Mouse (Mus musculus) thymus, postnatal 4 days (tissue): ENCODE data around the gene Fkbp1b.
A peak's percentile ranks its signal among the peaks of the same experiment; 100 is the strongest.
"Not testable (repeated sequence)": the region's sequence is repeated elsewhere in the genome, so short reads cannot be mapped to it uniquely, and the experiment has no call there.

ENCODE experiments used
- DNase-seq: peaks from one replicate; pipeline ENCODE4 v3.0.0; 2021

Gene Fkbp1b

DNA sequence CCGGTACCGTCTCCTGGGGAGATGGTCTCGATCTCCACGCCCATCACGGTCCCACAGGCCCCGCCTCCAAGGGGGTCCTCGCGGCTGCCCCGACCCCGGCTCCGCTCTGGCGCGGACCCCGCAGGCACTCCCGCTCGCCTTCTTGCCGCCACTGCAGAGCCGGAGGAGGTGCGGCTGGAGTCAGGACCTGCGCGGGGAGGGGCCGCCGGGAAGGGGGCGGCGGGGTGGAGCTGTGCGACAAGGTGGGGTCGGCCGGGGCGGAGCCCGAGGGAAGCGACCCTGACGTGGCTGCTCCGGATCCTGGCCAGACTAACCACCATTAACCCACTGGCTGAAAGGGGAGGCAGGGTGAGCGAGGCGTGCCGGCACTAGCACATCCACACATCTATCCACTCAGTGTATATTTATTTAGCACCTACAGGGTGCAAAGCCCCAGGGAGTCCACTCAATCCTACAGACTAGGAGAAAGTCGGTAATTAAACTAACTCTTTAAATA lies at the start of gene Fkbp1b:
TSS of gene Fkbp1b (minus strand) at position 200 of the 496 bp plus-strand sequence.
- DNase-seq, result peak; percentile 69

GRCm38 (mm10) chr12:4889891-4890290 lies 48.5 kb upstream of the Fkbp1b start:
- no peak for DNase-seq

- DNase-seq, result no peak
These were observed 47.9 kb upstream of the Fkbp1b start for GRCm38 (mm10) chr12:4889251-4889650.

GRCm38 (mm10) chr12:4888739-4889138 lies 47.3 kb upstream of the Fkbp1b start:
- no peak for DNase-seq

- not testable (repeated sequence) for DNase-seq
These were observed 45.2 kb upstream of the Fkbp1b start for GRCm38 (mm10) chr12:4886581-4886980.

DNA sequence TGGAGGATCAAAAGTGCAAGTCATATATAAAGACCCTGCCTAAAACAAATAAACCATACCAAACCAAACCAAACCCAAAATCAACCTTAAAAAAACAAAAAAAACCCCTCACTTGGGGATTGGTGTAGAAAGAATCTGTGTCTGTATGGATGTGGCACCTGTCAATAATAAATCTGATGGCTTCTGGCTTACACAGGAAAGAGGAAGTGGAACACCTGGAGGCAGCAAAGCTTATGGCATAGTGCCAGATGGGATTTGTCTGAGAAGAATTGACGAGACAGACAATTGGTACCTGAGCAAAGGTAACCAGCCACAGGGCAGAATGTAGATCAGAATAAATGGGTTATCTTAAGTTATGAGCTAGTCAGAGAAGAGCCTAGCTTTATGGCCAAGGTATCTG lies 43.7 kb upstream of the Fkbp1b start:
- no peak for DNase-seq

DNA sequence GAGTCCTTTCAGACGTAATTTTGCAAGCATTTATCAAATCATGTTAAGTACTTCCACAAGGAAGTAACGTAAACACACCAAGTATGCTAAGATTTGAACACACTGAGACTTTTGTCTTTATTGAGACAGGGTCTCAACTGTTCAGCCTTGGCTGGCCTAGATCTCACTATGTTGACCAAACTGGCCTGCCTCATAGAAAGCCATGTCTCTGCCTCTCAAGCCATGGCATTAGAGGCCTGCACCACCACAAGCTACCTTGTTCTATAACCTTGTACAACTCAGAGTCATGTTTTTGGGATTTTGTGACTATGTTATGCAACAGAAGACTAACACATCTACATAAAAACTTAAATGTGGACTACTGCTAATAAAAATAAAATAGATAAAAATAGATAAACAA lies 40.7 kb upstream of the Fkbp1b start:
- DNase-seq, result no peak

GRCm38 (mm10) chr12:4879048-4879447 lies 37.7 kb upstream of the Fkbp1b start:
- peak; percentile 53 for DNase-seq

GRCm38 (mm10) chr12:4878296-4878783 lies 36.9 kb upstream of the Fkbp1b start:
- DNase-seq, result no peak

DNA sequence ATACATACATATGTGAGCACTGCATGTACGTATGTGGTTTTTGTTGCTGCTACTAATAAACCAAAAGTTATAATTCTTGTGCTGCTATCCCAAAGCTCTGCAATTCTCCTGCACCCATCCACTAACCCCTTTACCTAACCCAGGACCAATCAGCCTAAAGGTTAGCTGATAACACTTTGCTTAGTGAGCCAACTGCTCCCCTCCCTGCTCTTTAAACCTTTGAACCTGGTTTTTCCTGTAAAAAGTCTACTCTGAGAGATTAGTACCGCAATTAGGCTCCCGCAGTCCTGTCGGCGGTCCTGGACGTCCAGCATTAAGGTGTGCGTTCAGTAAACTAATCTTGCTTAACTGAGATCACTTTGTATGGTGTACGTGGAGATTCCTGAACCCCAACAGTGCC lies 34.2 kb upstream of the Fkbp1b start:
- DNase-seq, result no peak

GRCm38 (mm10) chr12:4874161-4874927 lies 33.0 kb upstream of the Fkbp1b start, which contains the start of gene Mfsd2b:
Gene Mfsd2b (minus strand): TSS chr12:4874359.
- peak; percentile 85 for DNase-seq

- DNase-seq, result no peak
These were observed 32.1 kb upstream of the Fkbp1b start for GRCm38 (mm10) chr12:4873531-4873930.

DNA sequence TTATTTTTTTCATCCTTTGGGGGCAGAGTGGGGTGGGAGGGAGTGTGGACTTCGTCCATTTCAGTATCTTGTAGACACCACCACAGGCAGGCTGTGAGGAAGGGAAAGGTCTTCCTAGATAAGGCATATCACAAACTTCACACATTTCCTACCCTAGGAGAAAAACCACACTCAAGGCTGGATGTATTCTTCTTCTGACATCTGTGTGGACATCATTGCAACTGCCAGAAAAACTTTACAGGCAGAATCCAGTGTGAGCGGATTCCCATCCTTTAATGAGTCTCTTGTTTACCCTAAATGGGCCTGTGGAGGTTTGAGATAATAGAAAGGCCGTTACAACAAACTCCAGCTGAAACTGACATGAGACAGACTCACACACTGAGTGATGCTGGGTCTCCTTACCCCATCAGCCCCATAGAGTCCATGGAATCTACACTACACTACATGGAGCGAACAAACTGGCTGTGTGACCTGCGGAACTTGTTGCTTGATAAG lies 31.6 kb upstream of the Fkbp1b start:
- no peak for DNase-seq

DNA sequence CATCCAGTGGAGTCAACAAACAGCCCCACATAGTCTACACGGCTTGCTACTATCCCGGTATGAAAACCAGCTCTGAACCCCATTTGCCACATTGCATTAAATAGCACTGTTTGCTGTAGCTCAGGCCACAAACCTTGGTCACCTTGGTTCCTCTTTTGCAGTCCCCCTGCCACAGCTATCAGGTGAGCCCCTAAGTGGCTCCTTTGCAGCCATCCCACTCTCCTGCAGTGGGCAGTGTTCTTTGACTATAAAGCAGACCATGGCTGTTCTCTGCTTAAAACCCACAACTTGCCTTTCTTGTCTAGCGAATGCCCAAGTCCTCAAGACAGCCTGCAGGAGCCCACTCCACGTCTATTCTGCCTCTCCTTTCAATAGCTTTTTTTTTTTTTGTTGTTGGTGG lies 30.9 kb upstream of the Fkbp1b start:
- no peak for DNase-seq

- DNase-seq, result no peak
These were observed 29.9 kb upstream of the Fkbp1b start for GRCm38 (mm10) chr12:4871260-4871659.

- no peak for DNase-seq
These were observed 27.5 kb upstream of the Fkbp1b start for GRCm38 (mm10) chr12:4868924-4869323.

- no peak for DNase-seq
These were observed 22.9 kb upstream of the Fkbp1b start for GRCm38 (mm10) chr12:4864338-4864690.

DNA sequence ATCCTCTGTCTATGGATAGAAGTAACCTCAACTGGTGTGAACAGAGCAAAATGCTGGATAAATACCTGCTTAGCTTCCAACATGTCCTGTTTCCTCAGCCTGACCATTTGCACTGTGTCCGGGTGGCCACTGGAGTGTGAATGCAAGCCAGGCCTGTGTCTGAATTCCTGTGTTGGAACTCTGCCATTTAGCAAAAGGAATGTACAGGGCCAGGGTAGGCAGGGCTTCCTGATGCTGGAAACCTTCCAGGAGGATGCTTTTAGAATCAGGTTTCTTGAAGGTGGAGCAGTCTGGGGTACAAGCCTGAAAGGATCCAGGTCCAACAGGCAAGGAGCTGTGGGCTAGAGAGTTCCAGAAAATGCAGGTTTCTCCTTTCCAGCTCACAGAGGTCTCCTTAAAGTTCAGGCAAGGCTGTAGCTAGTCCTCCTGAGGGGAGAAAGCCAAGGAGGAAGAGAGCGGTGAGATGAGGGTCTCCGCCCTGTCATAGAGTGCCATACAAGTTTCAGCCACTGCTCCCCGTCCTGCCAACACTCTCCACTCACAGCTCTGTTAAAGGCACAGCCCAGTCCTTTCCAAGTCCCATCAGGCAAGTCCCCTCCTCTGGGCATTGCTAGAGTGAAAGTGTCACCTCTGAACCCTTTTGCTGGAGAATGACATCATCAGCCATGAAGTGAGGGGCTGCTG lies 22.4 kb upstream of the Fkbp1b start:
- DNase-seq, result no peak

- peak; percentile 45 for DNase-seq
These were observed 21.3 kb upstream of the Fkbp1b start for GRCm38 (mm10) chr12:4862672-4863071.

DNA sequence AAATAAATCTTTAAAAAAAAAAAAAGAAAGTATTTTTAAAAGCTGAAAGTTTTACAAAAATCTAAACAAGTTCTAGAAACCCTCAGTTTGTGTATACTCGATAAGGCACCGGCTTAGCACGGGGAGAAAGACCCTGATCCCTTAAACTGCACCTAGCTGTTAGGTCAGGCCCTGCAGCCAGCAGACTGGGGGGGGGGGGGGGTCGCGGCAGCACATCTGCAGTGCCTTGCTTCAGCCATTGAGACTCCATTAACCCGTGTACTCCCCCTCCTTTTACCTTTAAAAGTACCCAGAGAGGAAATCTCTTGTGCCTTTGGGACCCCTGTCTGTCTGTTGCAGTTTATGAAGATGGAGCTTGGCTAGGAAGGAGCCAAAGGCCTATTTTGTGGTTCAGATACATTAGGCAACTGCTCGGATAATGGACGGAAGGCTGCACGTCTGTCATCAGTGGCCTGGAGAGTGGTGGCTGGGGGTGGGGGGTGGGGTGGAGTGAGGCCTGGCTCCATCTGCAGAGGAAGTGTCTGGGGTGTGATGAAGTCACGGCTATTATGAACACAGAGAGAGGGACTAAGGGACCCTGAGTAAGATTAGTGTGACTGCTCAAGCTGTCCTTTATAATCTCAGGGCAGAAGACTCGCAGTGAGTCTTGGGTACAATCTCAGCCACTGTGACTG lies 18.0 kb upstream of the Fkbp1b start:
- DNase-seq, result no peak

DNA sequence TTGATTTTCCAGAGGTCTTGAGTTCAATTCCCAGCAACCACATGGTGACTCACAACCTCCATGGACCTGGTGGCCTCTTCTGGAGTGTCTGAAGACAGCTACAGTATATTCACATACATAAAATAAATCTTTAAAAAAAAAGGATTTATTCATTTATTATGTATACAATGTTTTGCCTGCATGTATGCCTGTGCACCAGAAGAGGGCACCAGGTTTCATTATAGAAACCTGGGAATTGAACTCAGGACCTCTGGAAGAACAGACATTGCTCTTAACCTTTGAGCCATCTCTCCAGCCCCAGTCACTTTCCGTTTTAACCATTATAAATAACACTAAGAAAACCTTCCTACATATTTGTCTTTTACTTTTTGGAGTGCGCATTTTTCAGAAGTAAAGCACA lies 15.4 kb upstream of the Fkbp1b start:
- DNase-seq, result no peak

GRCm38 (mm10) chr12:4856160-4856559 lies 14.8 kb upstream of the Fkbp1b start:
- DNase-seq, result peak; percentile 56

DNA sequence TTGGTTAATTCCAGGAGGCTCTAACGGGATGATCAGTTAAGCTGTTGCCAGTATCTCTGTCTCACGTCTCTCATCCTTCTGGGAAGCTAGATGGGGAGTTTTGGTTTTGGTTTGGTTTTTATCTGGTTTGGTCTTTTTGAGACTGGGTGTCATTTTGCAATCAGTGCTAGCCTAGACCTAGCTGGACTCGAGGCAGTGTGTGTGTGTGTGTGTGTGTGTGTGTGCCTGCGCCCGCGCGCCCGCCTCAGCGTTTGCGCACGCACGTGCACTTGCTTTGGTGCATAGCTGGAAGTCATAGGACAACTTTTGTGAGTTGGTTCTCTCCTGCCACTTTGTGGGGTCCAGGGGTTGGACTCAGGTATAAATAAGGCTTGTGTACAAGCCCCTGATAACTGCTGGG lies 2.4 kb upstream of the Fkbp1b start:
- DNase-seq, result peak; percentile 66
